ENCODE assay signal across 20 mouse cellular contexts in genomic region chr9:49905703-49906102, GRCm38 (mm10).
A peak's percentile ranks its signal among the peaks of the same experiment; 100 is the strongest.
DNase-seq lines count a peak whose midpoint lies in the region; ATAC-seq and TF ChIP-seq lines count a peak whose summit lies in the region.
"Had no signal": no experiment of that assay in that cellular context is flagged by ENCODE, and none has a peak within 500 bp of the region (broad histone marks: within the 10 kb centered on the region; RNA-seq: fewer than 3 reads in every experiment).

No protein-coding gene starts in this region.

- no peak overlapping the region for H3K4me3 ChIP-seq in heart, adult 2 months
- no peak overlapping the region for H3K4me3 ChIP-seq in heart, embryonic 15.5 days
- no peak overlapping the region for H3K4me3 ChIP-seq in heart, embryonic 11.5 days (ENCODE audit: low read depth, low read length)
- no peak overlapping the region for H3K4me3 ChIP-seq in C2C12 (ENCODE audit: insufficient read depth, poor library complexity, severe bottlenecking)
- H3K4me3 ChIP-seq: embryonic facial prominence, embryonic 15.5 days; erythroblast, embryonic 14.5 days; forebrain, embryonic 10.5 days; hindbrain, embryonic 12.5 days had no signal

- no peak for DNase-seq in heart, adult 2 months
- no peak for DNase-seq in heart, postnatal 36 days
- peak; percentile 28 for DNase-seq in skeletal muscle tissue, adult 2 months (ENCODE audit: low read depth, low spot score)
- DNase-seq: adrenal gland, adult 2 months; adrenal gland, postnatal 25 days; cerebellum, adult 2 months; cerebellum, postnatal 14 days; embryo, embryonic 11 days; kidney, adult 8-10 months had no signal

- no peak overlapping the region for H3K4me2 ChIP-seq in heart, embryonic 15.5 days
- H3K4me2 ChIP-seq in heart, embryonic 11.5 days, result no peak overlapping the region
- H3K4me2 ChIP-seq: embryonic facial prominence, embryonic 15.5 days; hindbrain, embryonic 12.5 days had no signal

- no peaks in the 10 kb centered on the region for H3K27me3 ChIP-seq in heart, adult 2 months (ENCODE audit: control insufficient read depth, insufficient read depth, low read length)
- no peaks in the 10 kb centered on the region for H3K27me3 ChIP-seq in heart, embryonic 15.5 days
- H3K27me3 ChIP-seq in heart, embryonic 11.5 days (ENCODE audit: control insufficient read depth, insufficient read depth, low read length), result no peaks in the 10 kb centered on the region
- H3K27me3 ChIP-seq in C2C12 (ENCODE audit: control insufficient read depth, insufficient read depth, insufficient read length), result no peaks in the 10 kb centered on the region
- H3K27me3 ChIP-seq: embryonic facial prominence, embryonic 15.5 days; hindbrain, embryonic 12.5 days had no signal

- no peak overlapping the region for H3K9ac ChIP-seq in heart, adult 2 months (ENCODE audit: low read depth, low read length)
- H3K9ac ChIP-seq in heart, embryonic 15.5 days, result no peak overlapping the region
- no peak overlapping the region for H3K9ac ChIP-seq in heart, embryonic 11.5 days (ENCODE audit: low read depth, low read length)
- H3K9ac ChIP-seq: embryonic facial prominence, embryonic 15.5 days; hindbrain, embryonic 12.5 days had no signal

- no peak for TF ChIP-seq CTCF in heart, adult 2 months (IDR thresholded peaks at IDR 0.05)
- TF ChIP-seq CTCF in C2C12 (IDR thresholded peaks at IDR 0.05; ENCODE audit: control insufficient read depth, insufficient read depth, insufficient read length), result no peak

- H3K79me3 ChIP-seq in C2C12 (ENCODE audit: low read depth), result no peaks in the 10 kb centered on the region

- intact Hi-C loops in heart, adult 2 months (cut with DNase I), result no loop called here
- intact Hi-C loops in heart, postnatal 36 days (cut with DNase I), result no loop called here

- no peaks in the 10 kb centered on the region for H3K9me3 ChIP-seq in heart, embryonic 15.5 days (replicated peaks)
- no peaks in the 10 kb centered on the region for H3K9me3 ChIP-seq in heart, embryonic 11.5 days (replicated peaks; ENCODE audit: control insufficient read depth, low read length)
- H3K9me3 ChIP-seq: embryonic facial prominence, embryonic 15.5 days; forebrain, embryonic 10.5 days; hindbrain, embryonic 12.5 days had no signal

- WGBS in heart, adult 2 months, result 51% methylated on average over 4 of the region's 4 CpGs
- WGBS in heart, embryonic 15.5 days, result 51% methylated on average over 4 of the region's 4 CpGs
- 75% methylated on average over 4 of the region's 4 CpGs for WGBS in heart, embryonic 11.5 days (ENCODE audit: insufficient replicate concordance)

- no peak for TF ChIP-seq POLR2A in heart, adult 2 months (IDR thresholded peaks at IDR 0.05; ENCODE audit: insufficient read depth, low read depth, low read length)

- TF ChIP-seq EP300 in heart, adult 2 months (IDR thresholded peaks at IDR 0.05; ENCODE audit: insufficient read depth, low read depth, low read length), result no peak

- H3K27ac ChIP-seq in heart, adult 2 months, result peak overlapping the region; percentile 45
- peak overlapping the region; percentile 90 for H3K27ac ChIP-seq in heart, embryonic 15.5 days
- H3K27ac ChIP-seq in heart, embryonic 11.5 days (ENCODE audit: low read depth, low read length), result no peak overlapping the region
- H3K27ac ChIP-seq: embryonic facial prominence, embryonic 15.5 days; forebrain, embryonic 10.5 days; hindbrain, embryonic 12.5 days had no signal

- H3K4me1 ChIP-seq in heart, adult 2 months (ENCODE audit: control insufficient read depth, insufficient read depth, low read length), result peaks cover 5% of the 10 kb centered on the region
- peaks cover 13% of the 10 kb centered on the region for H3K4me1 ChIP-seq in heart, embryonic 15.5 days (replicated peaks)
- peaks cover 8% of the 10 kb centered on the region for H3K4me1 ChIP-seq in heart, embryonic 11.5 days (ENCODE audit: control insufficient read depth, insufficient read depth, low read length)
- H3K4me1 ChIP-seq: embryonic facial prominence, embryonic 15.5 days; hindbrain, embryonic 12.5 days had no signal

- no peaks in the 10 kb centered on the region for H3K36me3 ChIP-seq in heart, adult 2 months (ENCODE audit: control insufficient read depth, insufficient read depth, low read length)
- no peaks in the 10 kb centered on the region for H3K36me3 ChIP-seq in heart, embryonic 15.5 days
- no peaks in the 10 kb centered on the region for H3K36me3 ChIP-seq in heart, embryonic 11.5 days (ENCODE audit: control insufficient read depth, insufficient read depth, low read length)
- no peaks in the 10 kb centered on the region for H3K36me3 ChIP-seq in C2C12 (ENCODE audit: control insufficient read depth, insufficient read depth)
- H3K36me3 ChIP-seq: embryonic facial prominence, embryonic 15.5 days; forebrain, embryonic 10.5 days; hindbrain, embryonic 12.5 days had no signal

- H3ac ChIP-seq in C2C12 (ENCODE audit: control insufficient read depth, insufficient read length, low read depth), result no peak overlapping the region

- H3K79me2 ChIP-seq in heart, adult 2 months (replicated peaks; ENCODE audit: control insufficient read depth, insufficient read depth, low read length), result no peaks in the 10 kb centered on the region
- no peaks in the 10 kb centered on the region for H3K79me2 ChIP-seq in C2C12 (ENCODE audit: control insufficient read depth, insufficient read depth)

- 0 out of 2 replicates have a peak, but pooled peaks have one; percentile 43 for ATAC-seq in heart, embryonic 15.5 days (replicated peaks; ENCODE audit: insufficient number of reproducible peaks, insufficient read depth, low FRiP score, low read depth)
- no peak for ATAC-seq in heart, embryonic 11.5 days (replicated peaks; ENCODE audit: insufficient number of reproducible peaks, low FRiP score, low TSS enrichment)
- ATAC-seq: forebrain, embryonic 14.5 days; hindbrain, embryonic 16.5 days; inflammation-experienced regulatory T-cells, adult 6 months; intestine, postnatal 0 days had no signal

TF ChIP-seq in C2C12, 6 proteins besides CTCF, POLR2A, EP300 and RAD21:
- TF ChIP-seq CEBPB (IDR thresholded peaks at IDR 0.05; ENCODE audit: low read depth) (no peak), MYOD1 (IDR thresholded peaks at IDR 0.05; ENCODE audit: control insufficient read depth, insufficient read length, low read depth) (peak; percentile 70), MAX (IDR thresholded peaks at IDR 0.05) (no peak), MYOG (IDR thresholded peaks at IDR 0.05; ENCODE audit: control insufficient read depth, extremely low read depth, insufficient read length) (no peak)
